In the genomic region with DNA sequence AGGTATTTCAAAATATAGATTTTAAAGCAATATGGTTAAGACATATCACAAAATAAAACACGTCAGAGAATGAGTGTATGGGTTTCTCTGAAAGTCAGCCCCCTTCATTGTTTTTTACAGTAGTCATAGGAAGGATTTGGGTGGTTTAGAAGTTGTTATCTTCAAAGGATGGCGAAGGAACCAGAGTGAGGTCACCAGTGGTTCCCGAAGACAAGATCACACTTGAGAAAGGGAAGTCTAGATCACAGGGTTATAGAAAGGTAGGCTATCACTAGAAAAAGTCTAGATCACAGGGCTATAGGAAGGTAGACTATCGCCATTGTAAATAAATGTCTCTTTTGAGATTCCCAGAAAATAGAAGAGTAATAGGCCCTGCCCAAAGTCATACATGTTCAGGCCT, we compare ENCODE assay signal across 21 mouse cellular contexts. TPM values are rescaled to one million over a fixed set of nuclear protein-coding genes. Genes with fewer than 3 reads are reported as not detected.
A peak's percentile ranks its signal among the peaks of the same experiment; 100 is the strongest.
DNase-seq lines count a peak whose midpoint lies in the region; ATAC-seq and TF ChIP-seq lines count a peak whose summit lies in the region.
"Had no signal": no experiment of that assay in that cellular context is flagged by ENCODE, and none has a peak within 500 bp of the region (broad histone marks: within the 10 kb centered on the region; RNA-seq: fewer than 3 reads in every experiment).

No protein-coding gene starts in this region.

- H3K27ac ChIP-seq in liver, adult 2 months (replicated peaks; ENCODE audit: insufficient read depth, low read depth, low read length) = peak overlapping the region; percentile 14
- H3K27ac ChIP-seq in liver, embryonic 11.5 days (ENCODE audit: low read depth, low read length) = no peak overlapping the region
- H3K27ac ChIP-seq in stomach, embryonic 16.5 days (ENCODE audit: low read length) = peak overlapping the region; percentile 84
- H3K27ac ChIP-seq: embryonic facial prominence, embryonic 13.5 days; forebrain, embryonic 12.5 days had no signal

- no peak overlapping the region for H3K4me3 ChIP-seq in liver, adult 2 months (ENCODE audit: insufficient read depth, low read depth, low read length)
- no peak overlapping the region for H3K4me3 ChIP-seq in liver, embryonic 11.5 days (ENCODE audit: low read depth, low read length)
- H3K4me3 ChIP-seq in G1E (ENCODE audit: low read depth, low read length) = peak overlapping the region; percentile 49; the same call in 1 of the 2 replicates
- H3K4me3 ChIP-seq in stomach, embryonic 16.5 days (replicated peaks; ENCODE audit: low read length) = no peak overlapping the region
- H3K4me3 ChIP-seq: embryonic facial prominence, embryonic 13.5 days; embryonic facial prominence, embryonic 15.5 days; erythroblast, embryonic 14.5 days; forebrain, embryonic 10.5 days; forebrain, embryonic 12.5 days had no signal

- no peaks in the 10 kb centered on the region for H3K36me3 ChIP-seq in liver, adult 2 months (ENCODE audit: control insufficient read depth, insufficient read depth, low read length)
- no peaks in the 10 kb centered on the region for H3K36me3 ChIP-seq in liver, embryonic 11.5 days (ENCODE audit: control insufficient read depth, insufficient read depth, low read length)
- peaks cover 56% of the 10 kb centered on the region for H3K36me3 ChIP-seq in G1E (replicated peaks)
- no peaks in the 10 kb centered on the region for H3K36me3 ChIP-seq in stomach, embryonic 16.5 days (ENCODE audit: control insufficient read depth, insufficient read depth, low read length)
- H3K36me3 ChIP-seq: embryonic facial prominence, embryonic 13.5 days; embryonic facial prominence, embryonic 15.5 days; forebrain, embryonic 10.5 days; forebrain, embryonic 12.5 days had no signal

- H3K4me2 ChIP-seq in liver, embryonic 11.5 days = no peak overlapping the region
- no peak overlapping the region for H3K4me2 ChIP-seq in stomach, embryonic 16.5 days (ENCODE audit: low read depth, low read length)
- H3K4me2 ChIP-seq: embryonic facial prominence, embryonic 13.5 days; embryonic facial prominence, embryonic 15.5 days; forebrain, embryonic 12.5 days had no signal

- no peak for ATAC-seq in liver, embryonic 11.5 days (replicated peaks; ENCODE audit: low FRiP score)
- no peak for ATAC-seq in G1E (ENCODE audit: extremely low read depth, insufficient number of reproducible peaks, low FRiP score, poor library complexity, severe bottlenecking)
- ATAC-seq in stomach, embryonic 16.5 days (ENCODE audit: insufficient read depth, low FRiP score) = no peak
- ATAC-seq: CD4-positive, CD25-positive, alpha-beta regulatory T cell, adult 4 months; forebrain, embryonic 14.5 days; forebrain, embryonic 16.5 days had no signal

- no peak for DNase-seq in liver, adult 2 months (ENCODE audit: extremely low read depth, low read depth, low spot score)
- DNase-seq in liver, embryonic 11.5 days (ENCODE audit: low spot score) = no peak
- DNase-seq in G1E (ENCODE audit: low spot score) (no peak), MEL-GATA-1-ER (ENCODE audit: extremely low read depth, low read depth) (peak; percentile 24)
- no peak for DNase-seq in adrenal gland, adult 18-20 months (ENCODE audit: low spot score in 2 of 2)
- DNase-seq in adrenal gland, postnatal 10 days = no peak
- DNase-seq in heart, adult 9 months (ENCODE audit: low spot score in 2 of 2) = no peak
- DNase-seq: B cell, adult 2 months; cerebellum, adult 11 months; embryo, embryonic 11 days had no signal

- no peak for TF ChIP-seq POLR2A in liver, adult 2 months (IDR thresholded peaks at IDR 0.05; ENCODE audit: extremely low read depth, insufficient read depth, low read length)

- 83% methylated on average over 4 of the region's 4 CpGs for WGBS in liver, adult 2 months
- 68% methylated on average over 4 of the region's 4 CpGs for WGBS in liver, embryonic 11.5 days
- 78% methylated on average over 4 of the region's 4 CpGs for WGBS in stomach, embryonic 16.5 days

- no peaks in the 10 kb centered on the region for H3K9me3 ChIP-seq in liver, embryonic 11.5 days (ENCODE audit: control insufficient read depth, low read length)
- H3K9me3 ChIP-seq in G1E (replicated peaks) = no peaks in the 10 kb centered on the region
- H3K9me3 ChIP-seq in stomach, embryonic 16.5 days (replicated peaks; ENCODE audit: control insufficient read depth, low read length) = no peaks in the 10 kb centered on the region
- H3K9me3 ChIP-seq: embryonic facial prominence, embryonic 13.5 days; embryonic facial prominence, embryonic 15.5 days; forebrain, embryonic 10.5 days; forebrain, embryonic 12.5 days had no signal

- H3K27me3 ChIP-seq in liver, adult 2 months (ENCODE audit: control insufficient read depth, insufficient read depth, low read length) = no peaks in the 10 kb centered on the region
- H3K27me3 ChIP-seq in liver, embryonic 11.5 days (replicated peaks; ENCODE audit: control insufficient read depth, insufficient read depth, low read length) = no peaks in the 10 kb centered on the region
- no peaks in the 10 kb centered on the region for H3K27me3 ChIP-seq in G1E (ENCODE audit: insufficient read depth, low read length)
- no peaks in the 10 kb centered on the region for H3K27me3 ChIP-seq in stomach, embryonic 16.5 days (ENCODE audit: control insufficient read depth, insufficient read depth, low read length)
- H3K27me3 ChIP-seq: embryonic facial prominence, embryonic 13.5 days; embryonic facial prominence, embryonic 15.5 days; forebrain, embryonic 12.5 days had no signal

- TF ChIP-seq CTCF in liver, adult 2 months (IDR thresholded peaks at IDR 0.05; ENCODE audit: low read depth, low read length) = no peak
- no peak for TF ChIP-seq CTCF in G1E (IDR thresholded peaks at IDR 0.05; ENCODE audit: low read depth, low read length)

- H3K79me2 ChIP-seq in liver, adult 2 months (ENCODE audit: control insufficient read depth, insufficient read depth, low read length) = peaks cover 18% of the 10 kb centered on the region; the same call in 1 of the 2 replicates

- H3K4me1 ChIP-seq in liver, adult 2 months (ENCODE audit: control insufficient read depth, insufficient read depth, low read length) = peaks cover 22% of the 10 kb centered on the region
- H3K4me1 ChIP-seq in liver, embryonic 11.5 days (replicated peaks; ENCODE audit: control insufficient read depth, insufficient read depth, low read length) = no peaks in the 10 kb centered on the region; the same call in 1 of the 2 replicates
- peaks cover 74% of the 10 kb centered on the region for H3K4me1 ChIP-seq in G1E (ENCODE audit: insufficient read depth, low read depth, low read length)
- peaks cover 26% of the 10 kb centered on the region for H3K4me1 ChIP-seq in stomach, embryonic 16.5 days (ENCODE audit: control insufficient read depth, insufficient read depth, low read length)
- H3K4me1 ChIP-seq: forebrain, embryonic 12.5 days had no signal

- no peak overlapping the region for H3K9ac ChIP-seq in liver, adult 2 months (ENCODE audit: low read depth, low read length)
- no peak overlapping the region for H3K9ac ChIP-seq in liver, embryonic 11.5 days (ENCODE audit: low read depth, low read length)
- no peak overlapping the region for H3K9ac ChIP-seq in stomach, embryonic 16.5 days (ENCODE audit: low read length)
- H3K9ac ChIP-seq: embryonic facial prominence, embryonic 13.5 days; embryonic facial prominence, embryonic 15.5 days; forebrain, embryonic 12.5 days had no signal

RNA-seq across cellular contexts. Expression of a gene that starts 23.7 kb away (rescaled TPM):
- 6.3 and 8.5 TPM in 2 replicates for total RNA-seq in liver, adult 2 months (2014; rRNA removed)
- polyA plus RNA-seq in liver, adult 2 months (2012; rRNA removed) = 13.3 and 14.3 TPM in 2 replicates
- polyA plus RNA-seq in liver, embryonic 11.5 days (2014; fragmentation: Nextera tagmentation; extraction: Ambion mirVana) = 0.99 and 1.2 TPM in 2 replicates
- 25.6 and 28.8 TPM in 2 replicates for total RNA-seq in G1E (2014; fragmentation: Nextera tagmentation)
- 13.3 and 13.9 TPM in 2 replicates for total RNA-seq in G1E (2017)
- polyA plus RNA-seq in G1E (2012) = 30.6 and 32.5 TPM in 2 replicates
- polyA plus RNA-seq in stomach, embryonic 16.5 days (2015; fragmentation: Nextera tagmentation; extraction: Ambion mirVana) = 7.2 and 10.2 TPM in 2 replicates
- 10 to 100 TPM in 1 of 2 experiments, 1 to 10 TPM in 1; 5.1 to 14.0 TPM for total RNA-seq in adrenal gland, adult 18-20 months (2021)
- 1 to 10 TPM; 8.1 to 9.0 TPM for total RNA-seq in adrenal gland, postnatal 10 days (2021)
- total RNA-seq: CH12.LX; common myeloid progenitor, adult 5-6 weeks had no signal
- polyA plus RNA-seq: erythroblast, embryonic 14.5 days had no signal
